Mouse (Mus musculus) adipose tissue, adult 10 weeks (tissue): ENCODE data around the gene Ncoa5. TPM values are rescaled to one million over a fixed set of nuclear protein-coding genes. Genes with fewer than 3 reads are reported as not detected.

ENCODE experiments used
- polyA plus RNA-seq: library from polyadenylated mRNA; stranded (reverse); fragments of 350-450 nt; fragmentation: Illumina TruSeq; extraction: RNeasy Lipid Tissue Mini Kit (QIAGEN cat#74804); gene quantifications from one replicate; pipeline ENCODE4 v1.2.3, GENCODE M21; 2014; ENCODE audit warnings: low read depth, low replicate concordance

The Ncoa5 gene
- 23.6 TPM for polyA plus RNA-seq

GRCm38 (mm10) chr2:165034131-165035057, at the start of gene Ncoa5:
Gene Ncoa5, minus strand, starts transcription at chr2:165034867.

DNA sequence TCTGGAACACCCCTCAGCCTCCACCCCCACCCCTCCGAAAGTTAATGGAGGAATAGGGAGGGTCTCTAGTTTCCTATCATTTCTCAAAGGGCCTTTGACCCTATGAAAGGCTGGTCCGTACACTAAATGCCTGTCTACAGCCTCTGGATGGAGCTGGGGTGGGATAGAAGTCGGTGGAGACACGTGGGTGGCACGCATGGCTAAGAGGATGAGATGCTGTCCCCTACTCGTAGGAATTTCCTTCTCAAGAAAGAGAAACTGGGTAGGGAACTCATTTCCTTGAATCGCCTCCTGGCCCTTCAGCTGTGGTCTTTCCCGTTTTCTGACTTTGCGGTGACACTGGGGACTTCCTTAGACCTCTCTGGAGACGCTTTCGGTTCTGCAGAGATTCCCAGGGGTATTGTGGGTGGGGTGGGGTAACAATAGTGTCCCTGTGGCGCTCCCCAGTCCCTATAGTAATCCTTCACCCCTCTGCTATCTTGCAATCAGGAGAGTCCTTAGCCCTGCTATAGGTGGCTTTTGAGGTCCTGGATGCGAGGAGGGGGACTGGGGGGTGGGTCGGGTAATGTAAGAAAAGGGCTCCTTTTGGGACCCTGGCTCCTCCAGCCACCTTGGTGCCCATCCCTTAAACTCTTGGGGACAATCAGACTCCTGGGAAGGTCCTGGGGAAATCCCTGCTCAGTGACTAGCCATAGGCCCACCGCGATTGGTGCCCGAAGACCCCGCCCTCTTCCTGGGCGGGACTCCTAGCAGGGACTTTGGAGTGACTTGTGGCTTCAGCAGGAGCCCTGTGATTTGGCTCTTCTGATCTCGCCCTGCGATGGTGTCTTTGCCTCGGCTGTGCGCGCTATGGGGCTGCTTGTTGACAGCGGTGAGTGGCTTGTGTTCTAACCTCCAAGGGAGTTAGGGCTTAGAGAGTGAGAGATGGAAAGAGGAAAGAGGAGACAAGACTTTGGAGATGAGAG, 20.5 kb upstream of the Ncoa5 start, which contains the start of gene Cd40:
Cd40 (plus strand) TSS at position 740 of the 965 bp plus-strand sequence.

DNA sequence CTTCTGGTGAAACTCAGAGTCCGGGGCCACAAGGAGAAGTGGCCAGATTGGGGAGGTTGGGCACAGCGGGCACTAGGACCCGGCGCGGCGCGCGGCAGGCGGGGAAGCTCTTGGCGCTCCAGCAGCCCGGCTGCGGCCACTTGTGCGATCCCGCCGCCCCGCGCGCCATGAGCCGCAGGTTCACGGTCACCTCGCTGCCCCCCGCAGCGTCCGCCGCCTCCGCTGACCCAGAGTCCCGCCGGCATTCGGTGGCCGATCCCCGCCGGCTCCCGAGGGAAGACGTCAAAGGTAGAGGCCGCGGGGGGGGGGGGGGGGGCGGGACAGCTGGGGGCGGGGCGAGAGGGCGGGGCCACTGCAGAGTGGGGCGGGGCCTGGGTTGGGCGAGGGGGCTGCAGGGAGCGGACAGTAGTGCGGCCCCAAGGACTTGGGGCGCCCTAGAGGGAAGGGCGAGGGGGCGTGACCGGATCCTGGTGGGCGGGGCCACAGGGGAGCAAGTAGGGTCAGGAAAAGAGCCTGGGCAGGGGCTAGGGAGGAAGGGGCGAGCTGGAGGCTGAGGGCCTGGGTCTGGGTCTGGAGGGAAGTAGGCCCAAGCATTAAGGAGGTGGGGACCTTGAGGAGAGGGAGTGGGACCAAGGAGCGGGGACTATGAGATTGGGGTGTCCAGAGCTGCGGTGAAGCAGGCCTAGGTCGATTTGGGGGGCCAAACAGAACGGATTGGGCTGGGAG, 73.8 kb downstream of the Ncoa5 start, which contains the start of gene Slc12a5:
Slc12a5 (plus strand) TSS at position 87 of the 726 bp plus-strand sequence.

Other genes with a start within 250 kb of the Ncoa5 start
- 18.3 TPM for gene Snx21, start 249.0 kb downstream of the Ncoa5 start, polyA plus RNA-seq
- gene Acot8, start 230.0 kb downstream of the Ncoa5 start, polyA plus RNA-seq = 19.6 TPM
- gene Zswim3, start 229.8 kb downstream of the Ncoa5 start, polyA plus RNA-seq = 4.2 TPM
- 8.6 TPM for gene Zswim1, start 212.2 kb downstream of the Ncoa5 start, polyA plus RNA-seq
- gene Spata25, start 206.3 kb downstream of the Ncoa5 start, polyA plus RNA-seq = 1.6 TPM
- gene Ctsa, start 202.0 kb downstream of the Ncoa5 start, polyA plus RNA-seq = 142 TPM
- gene Neurl2, start 201.4 kb downstream of the Ncoa5 start, polyA plus RNA-seq = 3.0 TPM
- gene Pltp, start 177.2 kb downstream of the Ncoa5 start, polyA plus RNA-seq = 169 TPM
- 38.8 TPM for gene Pcif1, start 155.6 kb downstream of the Ncoa5 start, polyA plus RNA-seq
- gene Zfp335, start 123.1 kb downstream of the Ncoa5 start, polyA plus RNA-seq = 11.1 TPM
- 9.1 TPM for gene Mmp9, start 94.1 kb downstream of the Ncoa5 start, polyA plus RNA-seq
- gene Slc12a5, start 74.1 kb downstream of the Ncoa5 start, polyA plus RNA-seq = 1.6 TPM
- gene Cd40, start 20.8 kb upstream of the Ncoa5 start, polyA plus RNA-seq = 2.2 TPM
- gene 1700025C18Rik, start 55.9 kb upstream of the Ncoa5 start, polyA plus RNA-seq = not detected
- not detected for gene Cdh22, start 200.0 kb upstream of the Ncoa5 start, polyA plus RNA-seq